In the genomic region with DNA sequence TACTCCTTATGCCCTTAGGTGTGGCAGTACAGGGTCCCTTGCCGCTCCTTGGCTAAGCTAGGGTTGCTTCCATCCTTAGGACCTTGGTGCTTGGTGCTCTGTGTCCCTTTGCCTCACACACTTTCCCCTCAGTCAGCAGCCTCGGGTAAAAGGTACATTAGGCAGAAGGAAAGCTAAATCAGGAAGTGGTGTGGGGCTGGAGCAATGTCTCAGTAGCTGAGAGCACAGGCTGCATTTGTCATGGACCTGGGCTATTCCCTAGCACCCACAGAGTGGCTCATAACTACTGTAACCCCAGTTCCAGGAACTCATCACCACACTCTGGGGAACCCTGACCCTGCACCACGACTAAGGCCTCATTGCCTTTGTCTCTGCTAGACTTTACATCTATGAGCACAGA, we compare ENCODE assay signal across 22 mouse cellular contexts. TPM values are rescaled to one million over a fixed set of nuclear protein-coding genes. Genes with fewer than 3 reads are reported as not detected.
DNase-seq lines count a peak whose midpoint lies in the region; ATAC-seq and TF ChIP-seq lines count a peak whose summit lies in the region.
"Had no signal": no experiment of that assay in that cellular context is flagged by ENCODE, and none has a peak within 500 bp of the region (broad histone marks: within the 10 kb centered on the region; RNA-seq: fewer than 3 reads in every experiment).

No protein-coding gene starts in this region.

- H3K4me1 ChIP-seq in heart, embryonic 10.5 days, result peaks cover 51% of the 10 kb centered on the region
- H3K4me1 ChIP-seq in stomach, embryonic 15.5 days, result peaks cover 35% of the 10 kb centered on the region
- peaks cover 8% of the 10 kb centered on the region for H3K4me1 ChIP-seq in stomach, postnatal 0 days (replicated peaks; ENCODE audit: control insufficient read depth, insufficient read depth)
- peaks cover 89% of the 10 kb centered on the region for H3K4me1 ChIP-seq in limb, embryonic 13.5 days
- peaks cover 49% of the 10 kb centered on the region for H3K4me1 ChIP-seq in olfactory bulb, adult 2 months (ENCODE audit: control insufficient read depth, insufficient read depth, low read length)

- H3K36me3 ChIP-seq in heart, embryonic 10.5 days, result peaks cover 12% of the 10 kb centered on the region; the same call in 1 of the 2 replicates
- 0 out of 2 replicates have a peak, but pooled peaks cover 5% of the 10 kb centered on the region for H3K36me3 ChIP-seq in stomach, embryonic 15.5 days
- H3K36me3 ChIP-seq in stomach, postnatal 0 days (ENCODE audit: control insufficient read depth, insufficient read depth, low read length), result peaks cover 4% of the 10 kb centered on the region; the same call in 1 of the 2 replicates
- H3K36me3 ChIP-seq in limb, embryonic 13.5 days, result peaks cover 13% of the 10 kb centered on the region
- H3K36me3 ChIP-seq: hindbrain, embryonic 12.5 days; neural tube, embryonic 15.5 days had no signal

- no peak for ATAC-seq in stomach, embryonic 15.5 days (ENCODE audit: insufficient read depth, low FRiP score, low read depth)
- ATAC-seq in stomach, postnatal 0 days (ENCODE audit: low FRiP score, low TSS enrichment), result no peak
- ATAC-seq in limb, embryonic 13.5 days (ENCODE audit: low FRiP score, low read depth), result no peak
- ATAC-seq: intestine, embryonic 15.5 days had no signal

- no peaks in the 10 kb centered on the region for H3K27me3 ChIP-seq in heart, embryonic 10.5 days (ENCODE audit: insufficient read depth, poor library complexity, severe bottlenecking)
- no peaks in the 10 kb centered on the region for H3K27me3 ChIP-seq in stomach, embryonic 15.5 days (replicated peaks)
- H3K27me3 ChIP-seq in stomach, postnatal 0 days (ENCODE audit: control insufficient read depth, insufficient read depth, low read length), result no peaks in the 10 kb centered on the region
- H3K27me3 ChIP-seq in limb, embryonic 13.5 days, result no peaks in the 10 kb centered on the region
- H3K27me3 ChIP-seq: forebrain, embryonic 12.5 days; heart, embryonic 15.5 days; hindbrain, embryonic 12.5 days; intestine, embryonic 15.5 days; midbrain, embryonic 12.5 days; neural tube, embryonic 15.5 days had no signal

- no peak for DNase-seq in heart, embryonic 10.5 days (ENCODE audit: low spot score)
- no peak for DNase-seq in heart, postnatal 4 days
- no peak for DNase-seq in stomach, postnatal 0 days (ENCODE audit: low spot score)
- DNase-seq in layer of hippocampus, adult 11-12 months (ENCODE audit: low spot score), result no peak
- DNase-seq in gastrocnemius, postnatal 14 days, result no peak
- DNase-seq: adrenal gland, postnatal 36 days; cerebellum, adult 8-10 months; heart, adult 11 months; lung, postnatal 10 days; retina, postnatal 1 day; thymus, adult 2 months had no signal

- H3K4me2 ChIP-seq in stomach, embryonic 15.5 days, result no peak overlapping the region
- H3K4me2 ChIP-seq in stomach, postnatal 0 days (replicated peaks; ENCODE audit: low read depth), result no peak overlapping the region
- H3K4me2 ChIP-seq in limb, embryonic 13.5 days (replicated peaks), result no peak overlapping the region
- H3K4me2 ChIP-seq: forebrain, embryonic 12.5 days; heart, embryonic 15.5 days; hindbrain, embryonic 12.5 days; intestine, embryonic 15.5 days; liver, embryonic 11.5 days; midbrain, embryonic 12.5 days; neural tube, embryonic 15.5 days had no signal

- 75% methylated on average over 3 of the region's 3 CpGs for WGBS in heart, embryonic 10.5 days
- 75% methylated on average over 3 of the region's 3 CpGs for WGBS in stomach, embryonic 15.5 days
- WGBS in stomach, postnatal 0 days, result 72% methylated on average over 3 of the region's 3 CpGs
- WGBS in limb, embryonic 13.5 days, result 68% methylated on average over 3 of the region's 3 CpGs
- WGBS in olfactory bulb, adult 2 months, result 60% methylated on average over 3 of the region's 3 CpGs

- 0 out of 2 replicates have a peak overlapping the region, but pooled peaks have one; percentile 6 for H3K27ac ChIP-seq in heart, embryonic 10.5 days
- 0 out of 2 replicates have a peak overlapping the region, but pooled peaks have one; percentile 3 for H3K27ac ChIP-seq in stomach, embryonic 15.5 days
- no peak overlapping the region for H3K27ac ChIP-seq in stomach, postnatal 0 days (replicated peaks)
- peak overlapping the region; percentile 91 for H3K27ac ChIP-seq in limb, embryonic 13.5 days
- H3K27ac ChIP-seq in olfactory bulb, adult 2 months (ENCODE audit: insufficient read depth, low read depth, low read length), result peak overlapping the region; percentile 58
- H3K27ac ChIP-seq: forebrain, embryonic 12.5 days; heart, embryonic 15.5 days; hindbrain, embryonic 12.5 days; intestine, embryonic 15.5 days; midbrain, embryonic 12.5 days; neural tube, embryonic 15.5 days had no signal

- TF ChIP-seq CTCF in stomach, postnatal 0 days (IDR thresholded peaks at IDR 0.05; ENCODE audit: low read depth), result no peak
- no peak for TF ChIP-seq CTCF in olfactory bulb, adult 2 months (IDR thresholded peaks at IDR 0.05; ENCODE audit: insufficient read depth, low read depth, low read length)

- no peak overlapping the region for H3K4me3 ChIP-seq in heart, embryonic 10.5 days
- no peak overlapping the region for H3K4me3 ChIP-seq in stomach, embryonic 15.5 days (replicated peaks)
- no peak overlapping the region for H3K4me3 ChIP-seq in stomach, postnatal 0 days (ENCODE audit: low read depth, low read length)
- no peak overlapping the region for H3K4me3 ChIP-seq in limb, embryonic 13.5 days
- no peak overlapping the region for H3K4me3 ChIP-seq in olfactory bulb, adult 2 months (ENCODE audit: insufficient read depth, low read depth, low read length)
- H3K4me3 ChIP-seq: forebrain, embryonic 12.5 days; heart, embryonic 15.5 days; hindbrain, embryonic 12.5 days; intestine, embryonic 15.5 days; midbrain, embryonic 12.5 days; myocyte; neural tube, embryonic 15.5 days had no signal

- no peak for TF ChIP-seq EP300 in stomach, postnatal 0 days (optimal IDR thresholded peaks at IDR 0.05)

- intact Hi-C loops in gastrocnemius, postnatal 14 days (cut with DNase I; ENCODE audit: low total_unique reads), result no loop called here

- no peak for TF ChIP-seq POLR2A in olfactory bulb, adult 2 months (IDR thresholded peaks at IDR 0.05; ENCODE audit: insufficient read depth, low read depth, low read length)

- no peak overlapping the region for H3K9ac ChIP-seq in stomach, embryonic 15.5 days
- H3K9ac ChIP-seq in stomach, postnatal 0 days (ENCODE audit: low read length), result no peak overlapping the region
- H3K9ac ChIP-seq in limb, embryonic 13.5 days, result no peak overlapping the region
- H3K9ac ChIP-seq: forebrain, embryonic 12.5 days; heart, embryonic 15.5 days; hindbrain, embryonic 12.5 days; intestine, embryonic 15.5 days; midbrain, embryonic 12.5 days; neural tube, embryonic 15.5 days had no signal

- H3K9me3 ChIP-seq in heart, embryonic 10.5 days, result no peaks in the 10 kb centered on the region
- no peaks in the 10 kb centered on the region for H3K9me3 ChIP-seq in stomach, embryonic 15.5 days
- no peaks in the 10 kb centered on the region for H3K9me3 ChIP-seq in stomach, postnatal 0 days (ENCODE audit: control insufficient read depth, low read length)
- no peaks in the 10 kb centered on the region for H3K9me3 ChIP-seq in limb, embryonic 13.5 days
- H3K9me3 ChIP-seq: forebrain, embryonic 12.5 days; heart, embryonic 15.5 days; hindbrain, embryonic 12.5 days; intestine, embryonic 15.5 days; midbrain, embryonic 12.5 days; neural tube, embryonic 15.5 days had no signal

RNA-seq across cellular contexts. Expression of a gene that starts 53.1 kb away (rescaled TPM):
- 11.2 and 16.8 TPM in 2 replicates for polyA plus RNA-seq in heart, embryonic 10.5 days (2016; fragmentation: Nextera tagmentation; extraction: Ambion mirVana)
- 10 to 100 TPM; 38.5 to 40.1 TPM for total RNA-seq in heart, postnatal 4 days (2021)
- polyA plus RNA-seq in stomach, embryonic 15.5 days (2015; fragmentation: Nextera tagmentation; extraction: Ambion mirVana), result 21.4 and 24.7 TPM in 2 replicates
- 10.6 TPM in 2 replicates for polyA plus RNA-seq in stomach, postnatal 0 days (2015; fragmentation: Nextera tagmentation; extraction: Ambion mirVana)
- 39.9 and 43.5 TPM in 2 replicates for polyA plus RNA-seq in limb, embryonic 13.5 days (2015; fragmentation: Nextera tagmentation; extraction: Ambion mirVana)
- polyA plus RNA-seq in olfactory bulb, adult 2 months (2012; ENCODE audit: insufficient read depth, insufficient read length, low replicate concordance, missing spikeins), result 43.4 TPM in 1 of 2 replicates, not detected in the other
- total RNA-seq in gastrocnemius, postnatal 14 days (2021), result 10 to 100 TPM; 19.0 to 21.1 TPM
